ENCODE assay signal across 11 mouse cellular contexts in the genomic region with DNA sequence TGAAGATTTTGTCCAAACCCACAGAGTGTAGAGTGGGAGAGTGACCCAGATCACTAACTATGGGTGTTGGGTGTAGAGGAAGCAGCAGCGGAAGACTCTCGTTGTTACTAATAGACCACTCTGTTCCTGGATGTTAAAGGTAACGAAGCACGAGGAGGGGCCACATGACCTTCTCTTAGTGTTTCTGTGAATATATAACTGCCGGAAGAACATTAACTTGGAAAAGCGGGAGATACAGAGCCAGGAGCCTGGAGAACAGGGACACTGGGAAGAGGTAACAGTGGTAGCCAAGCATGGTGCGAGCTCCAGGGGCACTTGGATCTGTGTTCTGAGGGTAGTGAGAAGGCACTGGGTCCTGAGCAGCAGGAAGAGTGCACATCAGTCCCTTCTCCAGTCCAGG. TPM values are rescaled to one million over a fixed set of nuclear protein-coding genes. Genes with fewer than 3 reads are reported as not detected.
"Had no signal": no experiment of that assay in that cellular context is flagged by ENCODE, and none has a peak within 500 bp of the region (broad histone marks: within the 10 kb centered on the region; RNA-seq: fewer than 3 reads in every experiment).

No protein-coding gene starts in this region.

- H3K4me3 ChIP-seq: hindbrain, embryonic 15.5 days; limb, embryonic 12.5 days; liver, embryonic 12.5 days; lung, embryonic 15.5 days; midbrain, embryonic 13.5 days; stomach, embryonic 15.5 days had no signal

- H3K27me3 ChIP-seq: hindbrain, embryonic 15.5 days; limb, embryonic 12.5 days; liver, embryonic 12.5 days; lung, embryonic 15.5 days; midbrain, embryonic 13.5 days; stomach, embryonic 15.5 days had no signal

- H3K36me3 ChIP-seq: hindbrain, embryonic 15.5 days; limb, embryonic 12.5 days; liver, embryonic 12.5 days; lung, embryonic 15.5 days; midbrain, embryonic 13.5 days; stomach, embryonic 15.5 days had no signal

- H3K9me3 ChIP-seq: hindbrain, embryonic 15.5 days; limb, embryonic 12.5 days; liver, embryonic 12.5 days; lung, embryonic 15.5 days; midbrain, embryonic 13.5 days; stomach, embryonic 15.5 days had no signal

- H3K4me2 ChIP-seq: hindbrain, embryonic 15.5 days; limb, embryonic 12.5 days; liver, embryonic 12.5 days; lung, embryonic 15.5 days; midbrain, embryonic 13.5 days; stomach, embryonic 15.5 days had no signal

- DNase-seq: layer of hippocampus, adult 9-11 months; right cerebral cortex, postnatal 14 days; thymus, postnatal 36 days had no signal

- H3K9ac ChIP-seq: hindbrain, embryonic 15.5 days; limb, embryonic 12.5 days; liver, embryonic 12.5 days; lung, embryonic 15.5 days; midbrain, embryonic 13.5 days; stomach, embryonic 15.5 days had no signal

- ATAC-seq: intestine, embryonic 16.5 days; liver, embryonic 12.5 days; midbrain, embryonic 13.5 days had no signal

- H3K27ac ChIP-seq: hindbrain, embryonic 15.5 days; limb, embryonic 12.5 days; liver, embryonic 12.5 days; lung, embryonic 15.5 days; midbrain, embryonic 13.5 days; stomach, embryonic 15.5 days had no signal

- H3K4me1 ChIP-seq: hindbrain, embryonic 15.5 days; limb, embryonic 12.5 days; liver, embryonic 12.5 days; lung, embryonic 15.5 days; midbrain, embryonic 13.5 days; stomach, embryonic 15.5 days had no signal

RNA-seq across cellular contexts. Expression of gene Gabbr2, which starts 38.7 kb away (rescaled TPM):
- polyA plus RNA-seq: spleen, adult 2 months had no signal
